Mouse (Mus musculus) MN1 (cell line): ENCODE data around the gene Ifitm6.
"Not testable (repeated sequence)": the region's sequence is repeated elsewhere in the genome, so short reads cannot be mapped to it uniquely, and the experiment has no call there.

Source experiments
- DNase-seq: peaks from one replicate; pipeline ENCODE4 v3.0.0-alpha.2; 2016; ENCODE audit warnings: low spot score

Gene Ifitm6

GRCm38 (mm10) chr7:140971479-140972171, 46.1 kb downstream of the Ifitm6 start:
- no peak for DNase-seq

- DNase-seq = no peak
These were observed 46.8 kb downstream of the Ifitm6 start for GRCm38 (mm10) chr7:140970931-140971330.

- not testable (repeated sequence) for DNase-seq
These were observed 49.0 kb downstream of the Ifitm6 start for GRCm38 (mm10) chr7:140968710-140969109.

GRCm38 (mm10) chr7:140967862-140968591, 49.7 kb downstream of the Ifitm6 start:
- no peak for DNase-seq

GRCm38 (mm10) chr7:140966921-140967320, 50.8 kb downstream of the Ifitm6 start, which contains the start of gene Ifitm1:
Gene Ifitm1, plus strand, starts transcription at chr7:140967221.
- no peak for DNase-seq
